Mouse (Mus musculus) Patski (cell line): ENCODE measurements around the gene Golph3l. TPM values are rescaled to one million over a fixed set of nuclear protein-coding genes. Genes with fewer than 3 reads are reported as not detected.
A peak's percentile ranks its signal among the peaks of the same experiment; 100 is the strongest.

Experiments
- ATAC-seq: fragments of 100-300 bp; one replicate; pipeline ENCODE4 v1.8.0; 2021
- CTCF ChIA-PET: fragments of 350-600 bp; sonication (Branson Sonifier 250); formaldehyde crosslinking; loops from one replicate; lab custom pipeline; 2022; ENCODE audit warnings: inconsistent platforms; lab: Charles Lee
- POLR2A ChIA-PET: fragments of 350-600 bp; sonication (Branson Sonifier 250); formaldehyde crosslinking; loops from one replicate; lab custom pipeline; 2022; ENCODE audit warnings: antibody characterized with exemption, inconsistent platforms; lab: Charles Lee
- DNase-seq: peaks from one replicate; pipeline ENCODE4 v3.0.0-alpha.2; 2011; ENCODE audit warnings: low read depth, low spot score
- H3K27me3 ChIP-seq: fragments of 371-371 bp; one replicate; pipeline ENCODE4 v1.5.1; 2021
- CTCF ChIP-seq: fragments of 100-300 bp; IDR thresholded peaks from one replicate; pipeline ENCODE4 v1.5.1; 2021
- in situ Hi-C: fragments of 300-500 bp; cut with MboI; formaldehyde crosslinking; loops from 3 replicates; pipeline ENCODE4 v1.11.1; 2018; ENCODE audit warnings: low pct_unique_long_range_greater_than_20kb, mixed read lengths
- polyA plus RNA-seq: library from polyadenylated mRNA; unstranded; gene quantifications from one replicate; pipeline ENCODE4 v1.2.3, GENCODE M21; 2021

The Golph3l gene
- polyA plus RNA-seq, 1 experiment from 2014 or later, result 46.9 TPM

DNA sequence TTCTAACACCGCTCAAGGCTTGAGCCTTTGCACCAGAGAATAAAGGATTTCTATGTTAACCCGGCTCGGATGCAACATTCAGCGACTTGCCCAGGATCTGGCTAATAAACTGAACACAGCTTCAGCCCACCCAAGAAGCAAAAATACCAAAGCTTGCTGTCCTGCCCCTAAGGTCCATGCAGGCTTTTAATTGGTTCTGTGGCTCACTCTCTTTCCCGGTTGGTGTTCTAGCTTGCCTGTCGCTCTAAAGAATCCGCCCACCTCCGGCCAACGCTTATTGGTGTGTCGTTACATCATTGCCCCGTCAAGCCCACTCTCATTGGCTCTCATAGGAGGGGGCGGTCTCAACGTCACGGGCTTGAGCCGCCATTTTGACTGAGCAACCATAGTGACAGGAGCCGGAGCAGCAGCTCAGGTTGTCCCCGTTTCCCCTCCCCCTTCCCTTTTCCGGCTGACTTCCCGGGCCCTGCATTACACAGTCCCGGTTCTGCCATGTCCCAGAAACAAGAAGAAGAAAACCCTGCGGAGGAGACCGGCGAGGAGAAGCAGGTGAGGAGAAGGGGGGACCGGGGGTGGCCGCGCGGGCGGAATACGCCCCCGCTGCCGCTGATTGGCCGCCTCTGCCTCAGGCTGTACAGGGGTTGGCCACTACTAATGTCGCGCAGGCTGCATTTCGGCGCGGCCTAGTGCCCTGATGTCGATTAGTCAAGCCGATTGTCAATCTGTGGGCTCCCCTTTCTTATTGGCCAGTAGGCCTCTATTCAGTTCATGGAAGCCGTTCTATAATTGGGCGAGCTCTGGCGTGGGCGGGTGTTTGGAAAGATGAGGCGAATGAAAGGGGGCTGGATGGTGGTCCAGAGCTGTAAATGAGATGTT is 36.1 kb downstream of the Golph3l start, which contains the start of gene Ensa:
Ensa (plus strand) TSS at position 366 of the 876 bp plus-strand sequence.
- peak; percentile 98 for ATAC-seq
- POLR2A ChIA-PET, result interaction anchor here (0.6 to 1.9 kb wide), 7 partner anchors 12 to 51 kb away, joined by 3 to 5 read pairs (median 4); no protein-coding TSS in a partner anchor
- in situ Hi-C loops, result no loop called here

DNA sequence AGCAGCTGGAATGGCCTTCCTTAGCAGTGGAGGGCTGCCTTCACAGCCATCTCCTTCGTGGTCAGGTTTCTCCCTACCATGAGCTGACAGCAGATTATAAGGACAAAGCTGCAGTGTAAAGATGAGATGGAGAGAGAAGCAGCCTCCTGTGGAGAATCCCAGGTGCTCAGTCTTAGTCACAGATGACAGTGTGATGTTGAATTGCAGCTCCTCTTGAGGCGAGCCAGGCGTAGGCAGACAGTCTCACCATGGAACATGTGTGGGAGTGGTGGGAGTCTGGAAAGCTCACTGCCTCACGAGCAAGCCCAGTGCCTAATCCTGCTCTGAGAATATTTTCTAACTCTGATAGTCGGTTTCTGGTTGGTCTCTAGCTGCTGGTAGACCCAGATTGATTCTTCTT is 39.0 kb downstream of the Golph3l start:
- in situ Hi-C loops, result no loop called here
- ChIA-PET POLR2A (interaction anchor here (0.6 to 2.3 kb wide), 4 partner anchors 12 to 61 kb away, joined by 3 to 5 read pairs (median 4); partner anchors contain the start of gene Mcl1), CTCF (interaction anchor here (0.8 to 2.3 kb wide), 4 partner anchors 10 to 49 kb away, joined by 4 to 6 read pairs (median 5); no protein-coding TSS in a partner anchor)
- no peak for TF ChIP-seq CTCF
- DNase-seq (no peak), ATAC-seq (no peak)
- H3K27me3 ChIP-seq, result no peaks in the 10 kb centered on the region

More for the DNA sequence above, 36.1 kb downstream of the Golph3l start, which contains the start of gene Ensa:
- CTCF ChIA-PET, result interaction anchor here (0.9 to 1.7 kb wide), 5 partner anchors 8 to 107 kb away, joined by 4 to 6 read pairs (median 4); no protein-coding TSS in a partner anchor
- TF ChIP-seq CTCF, result no peak
- H3K27me3 ChIP-seq, result no peaks in the 10 kb centered on the region
- peak; percentile 100 for DNase-seq

DNA sequence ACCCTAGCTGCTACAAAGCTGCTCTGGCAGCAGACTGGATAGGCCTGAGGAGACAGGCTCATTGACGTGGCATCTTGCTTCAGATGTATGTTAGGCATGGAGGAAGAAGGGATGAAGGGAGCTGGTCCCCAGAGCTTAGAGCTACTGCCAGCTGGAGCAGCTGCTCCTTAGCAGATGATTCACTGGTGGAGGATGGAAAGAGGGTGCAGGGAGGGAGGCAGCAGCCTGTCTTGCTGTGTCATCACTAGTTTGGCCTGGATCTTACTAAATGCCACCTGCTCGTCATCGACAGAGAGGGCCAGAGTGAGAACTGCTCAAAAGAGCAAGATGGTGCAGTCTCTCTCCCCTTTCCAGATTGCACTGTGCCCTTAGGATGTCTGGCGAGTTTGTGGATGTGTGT is 41.0 kb downstream of the Golph3l start:
- H3K27me3 ChIP-seq, result no peaks in the 10 kb centered on the region
- in situ Hi-C loops, result no loop called here
- no peak for DNase-seq
- no peak for TF ChIP-seq CTCF
- CTCF ChIA-PET, result interaction anchor here (1.9 to 2.3 kb wide), 2 partner anchors 21 to 46 kb away, joined by 6 read pairs; no protein-coding TSS in a partner anchor
- ATAC-seq, result no peak
- POLR2A ChIA-PET, result interaction anchor here (2.3 kb wide), 1 partner anchor 21 kb away, joined by 5 read pairs; no protein-coding TSS in a partner anchor

DNA sequence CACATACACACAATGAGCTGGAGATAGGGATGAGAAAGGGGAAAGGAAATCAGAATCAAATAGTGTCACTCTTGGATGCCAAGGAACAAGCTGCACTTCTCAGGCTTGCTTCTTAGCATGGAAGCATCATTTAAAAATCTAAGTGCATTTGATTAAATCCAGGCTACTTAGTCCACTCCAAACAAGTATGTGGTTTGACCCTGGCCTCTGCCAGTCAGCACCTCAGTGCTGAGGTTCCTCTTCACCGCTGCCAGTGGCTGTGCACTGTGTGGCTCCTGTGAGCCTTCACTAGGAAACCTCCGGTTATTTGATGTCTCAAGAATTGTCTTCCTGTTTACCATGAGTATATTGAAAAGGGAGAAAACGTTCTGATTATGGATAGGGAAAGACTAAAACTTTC is 42.1 kb downstream of the Golph3l start:
- H3K27me3 ChIP-seq, result no peaks in the 10 kb centered on the region
- CTCF ChIA-PET, result no interaction called here
- ATAC-seq (no peak), DNase-seq (no peak)
- in situ Hi-C loops, result no loop called here
- TF ChIP-seq CTCF, result no peak
- POLR2A ChIA-PET, result no interaction called here

DNA sequence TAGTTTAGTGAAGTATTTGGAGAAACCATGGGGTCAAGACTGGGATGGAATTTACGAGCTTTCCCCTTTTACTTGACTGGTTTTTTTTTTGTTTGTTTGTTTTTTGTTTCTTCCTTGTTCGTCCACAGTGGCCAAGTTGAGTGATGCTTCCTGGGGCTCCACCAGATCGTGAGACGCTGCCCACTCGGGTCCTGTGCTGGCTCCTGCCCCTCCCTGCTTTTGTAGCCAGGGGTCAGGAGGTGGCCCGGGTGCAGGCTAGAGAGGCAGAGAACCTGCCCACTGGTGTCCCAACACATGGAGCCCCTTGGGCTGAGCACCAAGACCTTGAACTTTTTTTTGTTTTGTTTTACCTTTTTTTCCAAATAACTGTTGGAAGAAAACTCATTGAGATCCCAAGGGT is 42.6 kb downstream of the Golph3l start:
- in situ Hi-C loops, result no loop called here
- no peak for DNase-seq
- no peaks in the 10 kb centered on the region for H3K27me3 ChIP-seq
- no peak for ATAC-seq
- ChIA-PET CTCF (no interaction called here), POLR2A (no interaction called here)
- TF ChIP-seq CTCF, result no peak

DNA sequence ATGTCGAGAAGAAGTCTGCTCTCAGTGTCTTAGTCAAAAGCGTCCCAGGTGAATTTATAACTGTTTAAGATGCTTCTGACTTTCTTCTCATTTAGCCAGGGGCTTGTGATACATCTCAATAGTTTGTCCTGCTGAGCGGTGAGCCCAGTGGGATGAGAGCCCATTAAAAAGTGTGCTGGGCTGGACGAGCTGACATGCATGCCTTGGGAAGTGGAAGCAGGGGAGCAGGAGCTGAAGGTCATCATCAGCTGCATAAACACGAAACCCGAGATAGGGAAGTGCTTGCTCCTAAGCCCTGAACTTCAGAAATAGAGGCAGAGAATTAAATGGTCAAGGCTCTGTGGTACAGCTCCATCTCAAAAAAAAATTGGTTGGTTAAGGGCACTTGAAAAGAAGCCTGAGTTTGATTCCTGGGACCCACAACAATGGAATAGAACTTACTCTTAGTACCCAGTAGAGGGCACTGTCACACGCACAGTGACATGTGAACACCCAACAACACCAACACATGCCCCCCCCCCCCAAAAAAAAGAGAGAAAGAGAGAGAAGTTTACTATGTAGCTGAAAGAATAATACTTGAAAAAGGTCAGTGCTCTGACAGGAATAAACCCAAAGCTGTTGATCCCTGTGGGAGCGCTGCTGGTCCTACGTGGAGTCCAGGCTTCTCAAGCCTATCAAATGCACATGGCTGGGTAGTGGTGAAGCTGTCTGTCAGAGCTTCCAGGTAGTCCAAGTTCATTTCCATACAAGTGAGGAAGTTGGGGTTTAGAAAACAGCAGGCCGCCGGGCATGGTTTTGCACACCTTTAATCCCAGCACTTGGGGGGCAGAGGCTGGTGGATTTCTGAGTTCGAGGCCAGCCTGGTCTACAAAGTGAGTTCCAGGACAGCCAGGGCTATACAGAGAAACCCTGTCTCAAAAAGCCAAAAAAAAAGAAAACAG is 44.2 kb downstream of the Golph3l start:
- ChIA-PET CTCF (interaction anchor here (0.8 to 2.7 kb wide), 25 partner anchors 8 to 239 kb away, joined by 3 to 28 read pairs (median 4); partner anchors contain the start of genes Adamtsl4, Ensa and Mrps21), POLR2A (interaction anchor here (0.5 to 2.1 kb wide), 8 partner anchors 9 to 186 kb away, joined by 3 to 8 read pairs (median 4); partner anchors contain the start of gene Rprd2)
- peak; percentile 68 for ATAC-seq
- no peak for DNase-seq
- H3K27me3 ChIP-seq, result no peaks in the 10 kb centered on the region
- in situ Hi-C loops, result no loop called here
- TF ChIP-seq CTCF, result no peak

DNA sequence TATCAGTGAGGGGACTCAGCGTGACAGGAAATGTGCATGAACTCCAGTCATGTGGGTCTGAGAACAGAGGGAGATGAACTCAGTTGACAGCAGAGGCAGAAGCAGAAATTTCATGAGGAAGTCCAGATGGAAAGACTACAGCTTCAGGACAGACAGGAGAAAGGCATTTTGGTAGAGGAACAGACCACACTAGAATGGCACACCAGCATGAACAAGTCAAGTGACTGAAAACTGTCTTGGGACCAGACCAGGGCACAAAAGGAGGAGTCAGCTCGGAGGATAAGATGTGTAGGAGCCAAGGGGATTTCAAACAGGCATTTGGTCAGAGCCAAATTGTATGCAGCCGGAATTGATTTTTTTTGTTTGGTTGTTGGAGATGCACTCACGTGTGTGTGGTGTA is 46.9 kb downstream of the Golph3l start:
- ChIA-PET POLR2A (interaction anchor here (1.4 kb wide), 1 partner anchor 29 kb away, joined by 5 read pairs; no protein-coding TSS in a partner anchor), CTCF (interaction anchor here (1.0 to 1.5 kb wide), 4 partner anchors 15 to 136 kb away, joined by 3 read pairs; no protein-coding TSS in a partner anchor)
- ATAC-seq (no peak), DNase-seq (no peak)
- in situ Hi-C loops, result no loop called here
- no peak for TF ChIP-seq CTCF
- no peaks in the 10 kb centered on the region for H3K27me3 ChIP-seq

DNA sequence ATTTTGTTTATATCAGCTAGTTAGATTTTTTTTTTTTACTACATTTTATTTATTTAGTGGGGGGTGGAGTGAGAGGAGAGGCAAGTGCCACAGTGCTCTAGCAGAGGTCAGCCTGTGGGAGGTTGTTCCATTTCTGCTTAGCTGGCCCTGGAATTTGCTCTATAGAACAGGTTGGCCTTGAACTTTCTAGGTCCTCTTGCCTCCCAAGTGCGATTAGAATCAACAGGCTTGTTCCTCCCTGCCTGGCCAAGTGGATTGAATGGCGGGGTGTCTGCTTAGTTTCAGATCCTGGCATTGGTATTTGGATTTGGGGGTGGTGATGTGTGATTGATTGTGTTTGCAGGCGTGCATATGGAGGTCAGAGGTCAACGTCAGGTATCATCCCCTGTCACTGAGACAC is 47.3 kb downstream of the Golph3l start:
- ATAC-seq, result no peak
- ChIA-PET POLR2A (interaction anchor here (0.6 to 1.4 kb wide), 2 partner anchors 28 to 178 kb away, joined by 4 to 5 read pairs; no protein-coding TSS in a partner anchor), CTCF (interaction anchor here (1.0 to 1.5 kb wide), 5 partner anchors 15 to 135 kb away, joined by 3 read pairs; no protein-coding TSS in a partner anchor)
- in situ Hi-C loops, result no loop called here
- DNase-seq, result no peak
- no peaks in the 10 kb centered on the region for H3K27me3 ChIP-seq
- TF ChIP-seq CTCF, result no peak

DNA sequence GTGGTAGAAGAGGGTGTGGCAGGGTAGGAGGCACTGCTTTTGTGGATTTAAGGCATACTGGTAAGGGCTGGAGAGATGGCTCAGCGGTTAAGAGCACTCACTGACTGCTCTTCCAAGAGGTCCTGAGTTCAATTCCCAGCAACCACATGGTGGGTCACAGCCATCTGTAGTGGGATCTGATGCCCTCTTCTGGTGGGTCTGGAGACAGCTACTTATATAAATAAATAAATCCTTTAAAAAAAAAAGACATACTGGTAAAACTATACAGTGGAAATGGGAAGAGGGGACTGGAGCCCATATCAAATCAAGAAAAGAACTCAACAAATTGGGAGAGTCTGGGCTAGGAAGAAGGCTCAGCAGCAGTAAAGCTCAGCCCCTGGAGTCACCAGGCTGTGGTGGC is 51.0 kb downstream of the Golph3l start:
- POLR2A ChIA-PET, result no interaction called here
- no peak for ATAC-seq
- CTCF ChIA-PET, result interaction anchor here (1.3 to 1.6 kb wide), 3 partner anchors 11 to 35 kb away, joined by 4 to 8 read pairs (median 4); no protein-coding TSS in a partner anchor
- no peaks in the 10 kb centered on the region for H3K27me3 ChIP-seq
- TF ChIP-seq CTCF, result peak; percentile 66
- no peak for DNase-seq
- in situ Hi-C loops, result no loop called here
